Mouse (Mus musculus) kidney, postnatal 0 days (tissue): ENCODE data around the gene Aire. TPM values are rescaled to one million over a fixed set of nuclear protein-coding genes. Genes with fewer than 3 reads are reported as not detected.
"Not testable (repeated sequence)": the region's sequence is repeated elsewhere in the genome, so short reads cannot be mapped to it uniquely, and the experiment has no call there.

ENCODE experiments used
- ATAC-seq: fragments of 200-750 bp; cut with Nextera tagmentation; replicated peaks from 2 replicates; pipeline ENCODE4 v1.8.0; 2017; ENCODE audit warnings: low read depth, moderate number of reproducible peaks, moderate TSS enrichment, moderate library complexity; ENCODE audit not compliant: low FRiP score
- DNase-seq: peaks from one replicate; pipeline ENCODE4 v3.0.0-alpha.2; 2016; ENCODE audit warnings: low spot score
- H3K27ac ChIP-seq: fragments of 300-500 bp; sonication (generic); 2 replicates; pipeline ENCODE4 v1.5.1; 2014; ENCODE audit warnings: mild to moderate bottlenecking
- H3K27me3 ChIP-seq: fragments of 300-500 bp; sonication (generic); 2 replicates; pipeline ENCODE4 v1.6.1; 2014; ENCODE audit warnings: low read length, mixed read lengths; ENCODE audit not compliant: insufficient read depth
- H3K36me3 ChIP-seq: fragments of 300-500 bp; sonication (generic); 2 replicates; pipeline ENCODE4 v1.6.1; 2014; ENCODE audit warnings: low read length, mixed read lengths; ENCODE audit not compliant: insufficient read depth
- H3K4me1 ChIP-seq: fragments of 300-500 bp; sonication (generic); replicated peaks from 2 replicates; pipeline ENCODE4 v1.6.1; 2014; ENCODE audit warnings: antibody characterized with exemption, low read length, mixed read lengths; ENCODE audit not compliant: insufficient read depth
- H3K4me2 ChIP-seq: fragments of 300-500 bp; sonication (generic); 2 replicates; pipeline ENCODE4 v1.6.1; 2014; ENCODE audit warnings: mild to moderate bottlenecking, low read length, moderate library complexity, mixed read lengths
- H3K4me3 ChIP-seq: fragments of 300-500 bp; sonication (generic); replicated peaks from 2 replicates; pipeline ENCODE4 v1.5.1; 2014; ENCODE audit warnings: low read depth, low read length
- H3K9ac ChIP-seq: fragments of 300-500 bp; sonication (generic); 2 replicates; pipeline ENCODE4 v1.6.1; 2014; ENCODE audit warnings: low read depth, low read length
- H3K9me3 ChIP-seq: fragments of 300-500 bp; sonication (generic); replicated peaks from 2 replicates; pipeline ENCODE4 v1.6.1; 2016; ENCODE audit warnings: low read length, inconsistent platforms, mixed read lengths
- CTCF ChIP-seq: IDR thresholded peaks from 2 replicates; pipeline ENCODE4 v1.5.1; 2016; ENCODE audit warnings: antibody characterized with exemption, low read depth, mild to moderate bottlenecking, moderate library complexity
- WGBS: fragments of 180-500 bp; shearing (Covaris S2); extraction: QIAGEN DNeasy Blood & Tissue Kit; methylation state at CpG from one replicate; pipeline ENCODE4 v1.1.7; 2014; 5-methylcytosine and 5-hydroxymethylcytosine counted together
- polyA plus RNA-seq: library from polyadenylated mRNA; unstranded; fragments of >200 nt; fragmentation: Nextera tagmentation; extraction: Ambion mirVana; gene quantifications from 2 replicates; pipeline ENCODE4 v1.2.1, GENCODE M21; 2015

The Aire gene
- polyA plus RNA-seq, 1 experiment from 2014 or later, result 0.34 TPM

DNA sequence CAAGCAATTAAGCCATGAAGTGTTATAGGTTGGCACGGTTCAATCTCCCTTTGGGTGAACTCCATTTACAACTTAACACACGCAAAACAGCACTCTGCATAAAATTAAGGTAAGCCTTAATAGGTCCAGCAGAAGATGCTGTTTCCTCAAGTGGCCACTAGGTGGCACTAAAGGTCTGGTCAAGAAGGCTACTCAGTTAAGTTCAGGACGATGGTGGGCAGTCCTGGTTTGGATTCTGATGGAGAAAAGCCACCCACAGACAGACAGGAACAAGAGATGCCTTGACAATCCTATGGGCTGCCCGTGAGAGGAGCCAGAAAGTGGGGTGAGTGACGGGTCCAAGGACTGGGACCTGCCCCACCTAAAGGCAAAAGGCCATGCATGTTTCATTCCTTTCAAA is 15.3 kb downstream of the Aire start:
- peak; percentile 93 for DNase-seq
- Histone ChIP-seq H3K4me3 (no peak overlapping the region), H3K36me3 (no peaks in the 10 kb centered on the region), H3K27me3 (no peaks in the 10 kb centered on the region), H3K27ac (no peak overlapping the region), H3K4me2 (no peak overlapping the region), H3K9me3 (no peaks in the 10 kb centered on the region), H3K9ac (no peak overlapping the region), H3K4me1 (no peaks in the 10 kb centered on the region)
- 5% methylated on average over 5 of the region's 5 CpGs for WGBS
- peak; percentile 97 for TF ChIP-seq CTCF
- ATAC-seq, result peak; percentile 68

GRCm38 (mm10) chr10:78025453-78025852 is 18.0 kb downstream of the Aire start:
- H3K9ac ChIP-seq, H3K36me3 ChIP-seq: not testable (repeated sequence)
- peak; percentile 47 for DNase-seq

DNA sequence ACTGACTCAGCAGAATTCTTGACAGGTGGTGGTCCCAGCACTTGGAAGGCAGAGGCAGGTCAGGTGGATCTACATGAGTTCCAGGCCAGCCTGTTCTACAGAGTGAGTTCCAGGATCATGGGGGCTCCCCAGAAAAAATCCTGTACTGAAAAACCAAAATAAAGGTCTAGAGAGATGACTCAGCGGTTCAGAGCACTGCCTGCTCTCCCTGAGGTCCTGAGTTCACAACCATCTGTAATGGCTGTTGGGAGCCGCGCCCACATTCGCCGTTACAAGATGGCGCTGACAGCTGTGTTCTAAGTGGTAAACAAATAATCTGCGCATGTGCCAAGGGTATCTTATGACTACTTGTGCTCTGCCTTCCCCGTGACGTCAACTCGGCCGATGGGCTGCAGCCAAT is 23.4 kb downstream of the Aire start:
- not testable (repeated sequence) for H3K4me3 ChIP-seq, DNase-seq, H3K4me2 ChIP-seq, H3K27ac ChIP-seq, H3K36me3 ChIP-seq, H3K9ac ChIP-seq, H3K4me1 ChIP-seq, ATAC-seq, H3K9me3 ChIP-seq, H3K27me3 ChIP-seq
- 96% methylated on average over 6 of the region's 11 CpGs for WGBS

More at GRCm38 (mm10) chr10:78025453-78025852, 18.0 kb downstream of the Aire start:
- WGBS, result 64% methylated on average over 6 of the region's 8 CpGs
- H3K27me3 ChIP-seq, H3K27ac ChIP-seq, H3K9me3 ChIP-seq, ATAC-seq, H3K4me3 ChIP-seq, H3K4me2 ChIP-seq, H3K4me1 ChIP-seq: not testable (repeated sequence)
- peak; percentile 59 for TF ChIP-seq CTCF

GRCm38 (mm10) chr10:78019291-78019690 is 24.1 kb downstream of the Aire start:
- ATAC-seq, result peak; percentile 57; the same call in 1 of the 2 replicates

GRCm38 (mm10) chr10:78018797-78019203 is 24.6 kb downstream of the Aire start:
- Histone ChIP-seq H3K4me1 (no peaks in the 10 kb centered on the region), H3K9me3 (no peaks in the 10 kb centered on the region), H3K27ac (no peak overlapping the region), H3K4me3 (peak overlapping the region; percentile 23), H3K9ac (no peak overlapping the region), H3K27me3 (no peaks in the 10 kb centered on the region), H3K4me2 (peak overlapping the region; percentile 41), H3K36me3 (no peaks in the 10 kb centered on the region)
- peak; percentile 89 for DNase-seq
- peak; percentile 72 for ATAC-seq
- WGBS, result 15% methylated on average over 19 of the region's 19 CpGs
- TF ChIP-seq CTCF, result peak; percentile 92

More at GRCm38 (mm10) chr10:78019291-78019690, 24.1 kb downstream of the Aire start:
- Histone ChIP-seq H3K27me3 (no peaks in the 10 kb centered on the region), H3K4me2 (no peak overlapping the region), H3K9ac (no peak overlapping the region), H3K9me3 (no peaks in the 10 kb centered on the region), H3K4me1 (no peaks in the 10 kb centered on the region), H3K27ac (no peak overlapping the region), H3K4me3 (no peak overlapping the region), H3K36me3 (no peaks in the 10 kb centered on the region)
- TF ChIP-seq CTCF, result no peak
- whole genome bisulfite sequencing, result 85% methylated on average over 4 of the region's 4 CpGs
- DNase-seq, result no peak

DNA sequence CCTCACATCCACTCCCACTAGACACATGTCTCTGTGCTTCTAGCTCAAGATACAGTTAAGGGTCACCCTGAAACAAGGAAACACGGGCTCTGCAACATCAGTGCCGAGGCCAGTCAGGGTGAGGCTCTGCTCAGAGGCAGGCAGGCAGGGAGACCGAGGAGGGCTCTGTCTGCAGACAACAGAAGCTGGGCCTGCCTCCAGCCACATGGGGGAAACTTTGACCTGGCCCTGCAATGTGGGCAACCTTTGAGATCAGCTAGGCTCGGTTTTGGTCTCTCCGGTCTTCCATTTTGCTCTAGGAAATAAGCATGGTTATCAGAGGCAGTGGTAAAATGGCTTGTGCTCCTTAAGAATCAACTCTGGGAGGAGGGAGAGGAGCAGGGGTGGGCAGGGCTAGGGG is 27.0 kb downstream of the Aire start:
- TF ChIP-seq CTCF, result no peak
- no peak overlapping the region for H3K4me2 ChIP-seq
- no peaks in the 10 kb centered on the region for H3K36me3 ChIP-seq
- no peaks in the 10 kb centered on the region for H3K4me1 ChIP-seq
- no peaks in the 10 kb centered on the region for H3K9me3 ChIP-seq
- H3K27ac ChIP-seq, result no peak overlapping the region
- ATAC-seq (no peak), DNase-seq (no peak)
- WGBS, result 61% methylated on average over 5 of the region's 5 CpGs
- H3K9ac ChIP-seq, result no peak overlapping the region
- no peak overlapping the region for H3K4me3 ChIP-seq
- H3K27me3 ChIP-seq, result no peaks in the 10 kb centered on the region

GRCm38 (mm10) chr10:78015489-78015888 is 27.9 kb downstream of the Aire start:
- no peak overlapping the region for H3K9ac ChIP-seq
- WGBS, result 90% methylated on average over 1 of the region's 1 CpGs
- no peaks in the 10 kb centered on the region for H3K4me1 ChIP-seq
- no peaks in the 10 kb centered on the region for H3K9me3 ChIP-seq
- H3K36me3 ChIP-seq, result no peaks in the 10 kb centered on the region
- H3K4me3 ChIP-seq, result no peak overlapping the region
- no peaks in the 10 kb centered on the region for H3K27me3 ChIP-seq
- DNase-seq (no peak), ATAC-seq (no peak)
- H3K27ac ChIP-seq, result no peak overlapping the region
- TF ChIP-seq CTCF, result no peak
- no peak overlapping the region for H3K4me2 ChIP-seq
